In the genomic region with DNA sequence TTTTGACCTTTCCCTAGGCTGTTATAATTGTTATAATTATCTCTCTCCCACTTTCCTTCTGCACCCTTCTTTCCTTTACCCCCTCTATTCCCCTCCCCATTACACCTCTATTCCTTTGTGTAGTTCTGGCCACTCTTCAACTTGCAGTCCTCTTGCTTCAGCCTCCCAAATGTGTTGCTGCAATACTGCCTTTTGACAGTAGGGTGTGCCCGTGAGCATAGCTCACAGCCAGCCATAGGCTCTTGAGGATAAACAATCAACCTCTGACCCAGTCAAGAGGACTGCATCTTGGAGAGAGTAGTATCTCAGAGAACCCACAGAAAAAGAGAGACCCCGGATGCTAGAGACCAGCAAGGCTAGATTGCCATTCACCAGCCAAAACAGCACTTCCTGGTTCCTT, we compare ENCODE assay signal across 9 mouse cellular contexts.
DNase-seq lines count a peak whose midpoint lies in the region; ATAC-seq and TF ChIP-seq lines count a peak whose summit lies in the region.
"Had no signal": no experiment of that assay in that cellular context is flagged by ENCODE, and none has a peak within 500 bp of the region (broad histone marks: within the 10 kb centered on the region; RNA-seq: fewer than 3 reads in every experiment).

No protein-coding gene starts in this region.

- no peak for DNase-seq in heart, adult 2 months
- no peak for DNase-seq in heart, adult 9 months (ENCODE audit: low spot score in 2 of 2)
- peak in 1 of 2 experiments; percentile 7 for DNase-seq in spleen, adult 2 months (ENCODE audit: low read depth in 1 of 2, low spot score in 2 of 2)
- no peak for DNase-seq in spleen, adult 12 weeks (ENCODE audit: low spot score)
- peak; percentile 53 for DNase-seq in embryonic facial prominence, embryonic 11.5 days (ENCODE audit: low spot score)
- DNase-seq in stomach, postnatal 0 days (ENCODE audit: low spot score), result peak; percentile 42
- no peak for DNase-seq in Muller cell, postnatal 12 days (ENCODE audit: inconsistent ontology term)
- DNase-seq in layer of hippocampus, postnatal 36 days, result no peak

- H3K79me2 ChIP-seq in heart, adult 2 months (replicated peaks; ENCODE audit: control insufficient read depth, insufficient read depth, low read length), result no peaks in the 10 kb centered on the region

- TF ChIP-seq CTCF in heart, adult 2 months (IDR thresholded peaks at IDR 0.05), result peak; percentile 64
- peak; percentile 40; the same call in 1 of the 2 replicates for TF ChIP-seq CTCF in spleen, adult 2 months (IDR thresholded peaks at IDR 0.05; ENCODE audit: extremely low read depth, insufficient read depth, insufficient read length, insufficient replicate concordance)
- peak; percentile 73 for TF ChIP-seq CTCF in stomach, postnatal 0 days (IDR thresholded peaks at IDR 0.05; ENCODE audit: low read depth)

- no peak for TF ChIP-seq POLR2A in heart, adult 2 months (IDR thresholded peaks at IDR 0.05; ENCODE audit: insufficient read depth, low read depth, low read length)
- no peak for TF ChIP-seq POLR2A in spleen, adult 2 months (IDR thresholded peaks at IDR 0.05; ENCODE audit: low read depth, low read length)

- H3K4me1 ChIP-seq in heart, adult 2 months (ENCODE audit: control insufficient read depth, insufficient read depth, low read length), result no peaks in the 10 kb centered on the region
- H3K4me1 ChIP-seq in spleen, adult 2 months (ENCODE audit: control insufficient read depth, insufficient read depth, insufficient read length), result no peaks in the 10 kb centered on the region
- H3K4me1 ChIP-seq in embryonic facial prominence, embryonic 11.5 days (ENCODE audit: control insufficient read depth, insufficient read depth, low read length), result no peaks in the 10 kb centered on the region
- no peaks in the 10 kb centered on the region for H3K4me1 ChIP-seq in stomach, postnatal 0 days (replicated peaks; ENCODE audit: control insufficient read depth, insufficient read depth)
- H3K4me1 ChIP-seq: megakaryocyte, embryonic 14.5 days had no signal

- H3K9me3 ChIP-seq in embryonic facial prominence, embryonic 11.5 days (replicated peaks; ENCODE audit: control insufficient read depth, low read length), result no peaks in the 10 kb centered on the region
- no peaks in the 10 kb centered on the region for H3K9me3 ChIP-seq in stomach, postnatal 0 days (ENCODE audit: control insufficient read depth, low read length)

- H3K9ac ChIP-seq in heart, adult 2 months (ENCODE audit: low read depth, low read length), result no peak overlapping the region
- H3K9ac ChIP-seq in embryonic facial prominence, embryonic 11.5 days (replicated peaks; ENCODE audit: low read length), result no peak overlapping the region
- H3K9ac ChIP-seq in stomach, postnatal 0 days (ENCODE audit: low read length), result no peak overlapping the region

- intact Hi-C loops in heart, adult 2 months (cut with DNase I), result no loop called here

- no peak overlapping the region for H3K4me2 ChIP-seq in embryonic facial prominence, embryonic 11.5 days (ENCODE audit: low read depth, low read length)
- no peak overlapping the region for H3K4me2 ChIP-seq in stomach, postnatal 0 days (replicated peaks; ENCODE audit: low read depth)

- H3K36me3 ChIP-seq in heart, adult 2 months (ENCODE audit: control insufficient read depth, insufficient read depth, low read length), result no peaks in the 10 kb centered on the region
- no peaks in the 10 kb centered on the region for H3K36me3 ChIP-seq in spleen, adult 2 months (ENCODE audit: control insufficient read depth, insufficient read depth, low read length)
- H3K36me3 ChIP-seq in embryonic facial prominence, embryonic 11.5 days (replicated peaks; ENCODE audit: control insufficient read depth, insufficient read depth, low read depth, low read length), result no peaks in the 10 kb centered on the region
- no peaks in the 10 kb centered on the region for H3K36me3 ChIP-seq in stomach, postnatal 0 days (ENCODE audit: control insufficient read depth, insufficient read depth, low read length)

- TF ChIP-seq EP300 in heart, adult 2 months (IDR thresholded peaks at IDR 0.05; ENCODE audit: insufficient read depth, low read depth, low read length), result no peak
- no peak for TF ChIP-seq EP300 in stomach, postnatal 0 days (optimal IDR thresholded peaks at IDR 0.05)

- WGBS in heart, adult 2 months, result 32% methylated on average over 2 of the region's 2 CpGs
- WGBS in spleen, adult 2 months, result 35% methylated on average over 2 of the region's 2 CpGs
- WGBS in embryonic facial prominence, embryonic 11.5 days, result 33% methylated on average over 2 of the region's 2 CpGs
- WGBS in stomach, postnatal 0 days, result 31% methylated on average over 2 of the region's 2 CpGs

- no peaks in the 10 kb centered on the region for H3K27me3 ChIP-seq in heart, adult 2 months (ENCODE audit: control insufficient read depth, insufficient read depth, low read length)
- no peaks in the 10 kb centered on the region for H3K27me3 ChIP-seq in spleen, adult 2 months (ENCODE audit: control insufficient read depth, insufficient read depth, low read length)
- no peaks in the 10 kb centered on the region for H3K27me3 ChIP-seq in embryonic facial prominence, embryonic 11.5 days (ENCODE audit: control insufficient read depth, insufficient read depth, low read length)
- H3K27me3 ChIP-seq in stomach, postnatal 0 days (ENCODE audit: control insufficient read depth, insufficient read depth, low read length), result no peaks in the 10 kb centered on the region
- H3K27me3 ChIP-seq: megakaryocyte, embryonic 14.5 days had no signal

- H3K27ac ChIP-seq in heart, adult 2 months, result no peak overlapping the region
- H3K27ac ChIP-seq in spleen, adult 2 months (ENCODE audit: insufficient read depth, low read length), result no peak overlapping the region
- H3K27ac ChIP-seq in embryonic facial prominence, embryonic 11.5 days (replicated peaks; ENCODE audit: low read depth, low read length), result no peak overlapping the region
- H3K27ac ChIP-seq in stomach, postnatal 0 days (replicated peaks), result no peak overlapping the region

- no peak overlapping the region for H3K4me3 ChIP-seq in heart, adult 2 months
- H3K4me3 ChIP-seq in spleen, adult 2 months (ENCODE audit: extremely low read depth, insufficient read depth, insufficient read length), result no peak overlapping the region
- no peak overlapping the region for H3K4me3 ChIP-seq in embryonic facial prominence, embryonic 11.5 days (ENCODE audit: low read depth, low read length)
- no peak overlapping the region for H3K4me3 ChIP-seq in stomach, postnatal 0 days (ENCODE audit: low read depth, low read length)
- H3K4me3 ChIP-seq: megakaryocyte, embryonic 14.5 days had no signal

- ATAC-seq in embryonic facial prominence, embryonic 11.5 days (replicated peaks; ENCODE audit: insufficient number of reproducible peaks, low FRiP score, low TSS enrichment, low read depth), result no peak
- no peak for ATAC-seq in stomach, postnatal 0 days (ENCODE audit: low FRiP score, low TSS enrichment)

Comparison
In these comparisons a context has a peak if more than half of its experiments do, and no peak if none do; other contexts are left out.
1. DNase-seq: peak in embryonic facial prominence, embryonic 11.5 days (single experiment) and stomach, postnatal 0 days (single experiment); none in heart, adult 2 months (0 of 2), heart, adult 9 months (0 of 2), spleen, adult 12 weeks (single experiment), Muller cell, postnatal 12 days (single experiment) and layer of hippocampus, postnatal 36 days (0 of 2).
2. Peak in every context shown above with its lines, with median percentiles within 50 percentile points of each other: CTCF ChIP-seq.